Mouse (Mus musculus) intestine, postnatal 0 days (tissue): ENCODE data around the gene Sdad1. TPM values are rescaled to one million over a fixed set of nuclear protein-coding genes. Genes with fewer than 3 reads are reported as not detected.
A peak's percentile ranks its signal among the peaks of the same experiment; 100 is the strongest.

ENCODE experiments used
- ATAC-seq: fragments of 200-750 bp; cut with Nextera tagmentation; 2 replicates; pipeline ENCODE4 v1.8.0; 2017; ENCODE audit warnings: mild to moderate bottlenecking, moderate TSS enrichment, moderate library complexity
- H3K27ac ChIP-seq: fragments of 300-500 bp; sonication (generic); 2 replicates; pipeline ENCODE4 v1.5.1; 2014; ENCODE audit warnings: mild to moderate bottlenecking, low read depth, low read length, moderate library complexity
- H3K27me3 ChIP-seq: fragments of 300-500 bp; sonication (generic); replicated peaks from 2 replicates; pipeline ENCODE4 v1.6.1; 2014; ENCODE audit warnings: low read length, mixed read lengths; ENCODE audit not compliant: control insufficient read depth, insufficient read depth
- H3K36me3 ChIP-seq: fragments of 300-500 bp; sonication (generic); 2 replicates; pipeline ENCODE4 v1.6.1; 2014; ENCODE audit warnings: mild to moderate bottlenecking, moderate library complexity; ENCODE audit not compliant: control insufficient read depth, insufficient read depth
- H3K4me1 ChIP-seq: fragments of 300-500 bp; sonication (generic); replicated peaks from 2 replicates; pipeline ENCODE4 v1.6.1; 2014; ENCODE audit warnings: antibody characterized with exemption, low read length, mixed read lengths; ENCODE audit not compliant: control insufficient read depth, insufficient read depth
- H3K4me2 ChIP-seq: fragments of 300-500 bp; sonication (generic); replicated peaks from 2 replicates; pipeline ENCODE4 v1.6.1; 2014; ENCODE audit warnings: low read depth, mild to moderate bottlenecking, moderate library complexity
- H3K4me3 ChIP-seq: fragments of 300-500 bp; sonication (generic); 2 replicates; pipeline ENCODE4 v1.5.1; 2014; ENCODE audit warnings: low read depth, low read length
- H3K9ac ChIP-seq: fragments of 300-500 bp; sonication (generic); 2 replicates; pipeline ENCODE4 v1.6.1; 2014; ENCODE audit warnings: mild to moderate bottlenecking, low read depth, low read length
- H3K9me3 ChIP-seq: fragments of 300-500 bp; sonication (generic); 2 replicates; pipeline ENCODE4 v1.6.1; 2016; ENCODE audit warnings: mixed run types; ENCODE audit not compliant: control insufficient read depth
- CTCF ChIP-seq: sonication (generic); IDR thresholded peaks from 2 replicates; pipeline ENCODE4 v1.5.1; 2016; ENCODE audit warnings: low read depth, mild to moderate bottlenecking, control low read depth, antibody characterized with exemption, moderate library complexity
- WGBS: fragments of 180-500 bp; shearing (Covaris S2); extraction: QIAGEN DNeasy Blood & Tissue Kit; methylation state at CpG from one replicate; pipeline ENCODE4 v1.1.7; 2014; 5-methylcytosine and 5-hydroxymethylcytosine counted together
- polyA plus RNA-seq: library from polyadenylated mRNA; unstranded; fragments of >200 nt; fragmentation: Nextera tagmentation; extraction: Ambion mirVana; gene quantifications from 2 replicates; pipeline ENCODE4 v1.2.1, GENCODE M21; 2015

Gene Sdad1
- polyA plus RNA-seq, 1 experiment from 2014 or later: 15.8 TPM

- H3K9me3 ChIP-seq: no peaks in the 10 kb centered on the region
- ATAC-seq: no peak
Measured at GRCm38 (mm10) chr5:92252797-92253343, 57.4 kb downstream of the Sdad1 start.

DNA sequence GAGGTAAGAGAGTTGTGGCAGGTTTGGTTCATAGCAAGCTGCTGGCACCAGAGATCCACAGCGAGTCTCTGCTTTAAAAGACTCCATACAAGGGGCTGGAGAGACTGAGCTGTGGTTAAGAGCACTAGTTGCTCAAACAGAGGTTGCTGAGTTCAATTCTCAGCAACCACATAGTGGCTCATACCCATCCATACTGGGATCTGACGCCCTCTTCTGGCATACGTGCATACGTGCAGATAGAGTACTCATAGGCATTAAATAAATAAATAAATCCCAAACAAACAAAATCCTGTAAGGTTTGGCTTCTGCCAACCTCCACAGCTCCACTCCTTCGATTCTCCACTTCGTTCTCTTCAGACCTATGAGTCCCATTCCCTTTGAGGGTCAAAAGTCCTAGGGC is 58.2 kb downstream of the Sdad1 start:
- WGBS: 91% methylated on average over 6 of the region's 6 CpGs
- no peak for ATAC-seq
- TF ChIP-seq CTCF: no peak

More at GRCm38 (mm10) chr5:92252797-92253343, 57.4 kb downstream of the Sdad1 start:
- TF ChIP-seq CTCF: peak; percentile 71
- no peak overlapping the region for H3K27ac ChIP-seq
- no peaks in the 10 kb centered on the region for H3K27me3 ChIP-seq
- no peak overlapping the region for H3K4me3 ChIP-seq
- no peaks in the 10 kb centered on the region for H3K4me1 ChIP-seq
- no peaks in the 10 kb centered on the region for H3K36me3 ChIP-seq
- no peak overlapping the region for H3K9ac ChIP-seq
- whole genome bisulfite sequencing: 26% methylated on average over 18 of the region's 18 CpGs
- H3K4me2 ChIP-seq: 0 out of 2 replicates have a peak overlapping the region, but pooled peaks have one; percentile 0

GRCm38 (mm10) chr5:92248614-92249013 is 61.7 kb downstream of the Sdad1 start:
- H3K4me3 ChIP-seq: no peak overlapping the region
- no peak overlapping the region for H3K9ac ChIP-seq
- 64% methylated on average over 11 of the region's 11 CpGs for WGBS
- no peaks in the 10 kb centered on the region for H3K27me3 ChIP-seq
- no peaks in the 10 kb centered on the region for H3K36me3 ChIP-seq
- no peak overlapping the region for H3K4me2 ChIP-seq
- no peaks in the 10 kb centered on the region for H3K4me1 ChIP-seq
- no peak for TF ChIP-seq CTCF
- no peaks in the 10 kb centered on the region for H3K9me3 ChIP-seq
- H3K27ac ChIP-seq: no peak overlapping the region
- ATAC-seq: peak; percentile 67; the same call in 1 of the 2 replicates

More for the DNA sequence above, 58.2 kb downstream of the Sdad1 start:
- Histone ChIP-seq H3K4me3 (no peak overlapping the region), H3K27ac (no peak overlapping the region), H3K4me1 (no peaks in the 10 kb centered on the region), H3K36me3 (no peaks in the 10 kb centered on the region), H3K9me3 (no peaks in the 10 kb centered on the region), H3K4me2 (no peak overlapping the region), H3K27me3 (no peaks in the 10 kb centered on the region), H3K9ac (no peak overlapping the region)

GRCm38 (mm10) chr5:92245483-92245882 is 64.8 kb downstream of the Sdad1 start:
- no peaks in the 10 kb centered on the region for H3K27me3 ChIP-seq
- H3K9me3 ChIP-seq: no peaks in the 10 kb centered on the region
- H3K4me2 ChIP-seq: no peak overlapping the region
- H3K4me1 ChIP-seq: no peaks in the 10 kb centered on the region
- no peak overlapping the region for H3K9ac ChIP-seq
- no peak overlapping the region for H3K4me3 ChIP-seq
- WGBS: 92% methylated on average over 9 of the region's 9 CpGs
- no peak for TF ChIP-seq CTCF
- no peaks in the 10 kb centered on the region for H3K36me3 ChIP-seq
- no peak overlapping the region for H3K27ac ChIP-seq
- no peak for ATAC-seq

DNA sequence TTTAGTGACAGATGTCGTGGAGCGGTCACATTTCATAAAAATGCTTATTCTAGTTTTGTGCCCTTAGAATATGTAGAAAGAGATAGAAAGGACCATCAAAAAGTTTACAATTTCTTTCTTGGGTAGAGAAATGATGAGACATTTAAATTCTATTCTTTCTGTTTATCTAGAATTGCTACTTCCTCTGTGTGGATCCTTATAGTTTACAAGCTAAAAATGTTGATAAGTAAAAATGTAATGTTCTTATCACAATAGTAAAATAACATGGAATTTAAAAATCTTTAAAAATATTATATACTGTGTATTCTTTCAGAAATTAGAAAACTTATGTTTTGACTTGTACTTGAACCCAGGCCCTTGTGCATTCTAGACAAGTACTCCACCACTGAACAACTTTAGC is 65.4 kb downstream of the Sdad1 start:
- no peak overlapping the region for H3K9ac ChIP-seq
- no peak for TF ChIP-seq CTCF
- no peak overlapping the region for H3K27ac ChIP-seq
- WGBS: 97% methylated on average over 2 of the region's 2 CpGs
- no peaks in the 10 kb centered on the region for H3K27me3 ChIP-seq
- no peak overlapping the region for H3K4me2 ChIP-seq
- ATAC-seq: no peak
- H3K9me3 ChIP-seq: no peaks in the 10 kb centered on the region
- H3K4me3 ChIP-seq: no peak overlapping the region
- no peaks in the 10 kb centered on the region for H3K4me1 ChIP-seq
- H3K36me3 ChIP-seq: no peaks in the 10 kb centered on the region

DNA sequence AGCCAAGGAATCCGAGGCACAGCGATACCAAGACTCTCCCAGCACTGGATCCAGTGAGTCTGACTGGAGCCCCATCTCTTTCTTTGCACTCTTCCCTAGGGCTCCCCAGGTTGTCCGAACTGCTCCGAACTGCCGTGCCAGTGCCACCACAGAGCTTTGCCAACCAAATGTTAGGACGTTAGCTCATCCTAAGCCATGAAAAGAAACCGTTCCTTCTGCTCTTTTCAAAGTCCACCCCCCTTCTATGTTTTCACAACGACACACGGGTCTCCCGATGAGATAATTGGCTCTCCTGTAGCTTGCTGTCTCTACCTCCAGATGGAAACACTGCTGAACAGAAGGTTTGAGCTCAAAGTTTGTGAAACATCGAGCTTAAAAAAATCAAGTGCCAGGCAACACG is 69.5 kb downstream of the Sdad1 start:
- no peak overlapping the region for H3K27ac ChIP-seq

More for the DNA sequence above, 69.5 kb downstream of the Sdad1 start:
- no peaks in the 10 kb centered on the region for H3K9me3 ChIP-seq
- no peaks in the 10 kb centered on the region for H3K27me3 ChIP-seq
- no peak for ATAC-seq
- 96% methylated on average over 12 of the region's 12 CpGs for WGBS
- TF ChIP-seq CTCF: no peak
- no peaks in the 10 kb centered on the region for H3K4me1 ChIP-seq
- no peak overlapping the region for H3K9ac ChIP-seq
- H3K4me2 ChIP-seq: no peak overlapping the region
- no peak overlapping the region for H3K4me3 ChIP-seq
- H3K36me3 ChIP-seq: no peaks in the 10 kb centered on the region
